Mouse (Mus musculus): ENCODE results near the gene Lrba.

Gene Lrba

DNA sequence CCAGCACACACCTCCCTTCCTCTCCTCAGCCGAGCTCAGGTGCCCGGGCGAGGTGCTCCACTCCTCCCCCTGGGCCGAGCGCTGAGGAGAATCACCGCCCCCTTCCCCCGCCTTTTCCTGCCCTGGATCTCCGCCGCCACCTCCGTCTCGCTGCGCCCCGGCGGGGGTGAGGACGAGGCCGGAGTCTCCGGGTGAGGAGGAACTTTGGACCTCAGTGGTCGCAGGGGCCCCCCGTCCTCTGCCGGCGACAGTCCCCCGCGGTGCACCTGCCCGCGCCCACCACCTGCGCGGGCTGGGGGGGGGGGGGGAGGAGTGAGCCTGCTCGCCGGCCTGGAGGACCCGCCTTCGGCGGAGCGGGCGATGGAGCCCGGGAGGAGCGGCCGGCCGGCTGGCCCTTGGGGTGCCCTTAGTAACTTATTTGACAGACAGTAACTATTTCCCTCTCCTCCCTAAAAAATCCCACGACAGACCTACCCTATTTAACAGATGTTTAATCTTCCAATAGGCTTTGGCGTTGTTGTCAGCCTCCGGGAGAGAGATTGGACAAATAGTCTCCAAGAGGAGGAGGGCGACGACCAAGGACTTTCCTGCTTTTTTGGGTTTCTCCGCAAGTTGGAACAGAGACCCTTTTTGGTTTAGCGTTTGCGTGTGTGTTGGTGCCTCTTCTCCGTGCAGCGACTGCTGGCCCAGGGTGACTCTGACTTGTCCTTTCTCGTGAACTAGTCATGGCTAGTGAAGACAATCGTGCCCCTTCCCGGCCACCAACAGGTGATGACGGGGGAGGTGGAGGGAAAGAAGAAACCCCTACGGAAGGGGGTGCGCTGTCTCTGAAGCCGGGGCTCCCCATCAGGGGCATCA is at the start of gene Lrba:
Gene Lrba (plus strand): TSS at position 117 of the 858 bp plus-strand sequence.
- DNase-seq (ENCODE audit: low read depth, low spot score) = peak; percentile 88

DNA sequence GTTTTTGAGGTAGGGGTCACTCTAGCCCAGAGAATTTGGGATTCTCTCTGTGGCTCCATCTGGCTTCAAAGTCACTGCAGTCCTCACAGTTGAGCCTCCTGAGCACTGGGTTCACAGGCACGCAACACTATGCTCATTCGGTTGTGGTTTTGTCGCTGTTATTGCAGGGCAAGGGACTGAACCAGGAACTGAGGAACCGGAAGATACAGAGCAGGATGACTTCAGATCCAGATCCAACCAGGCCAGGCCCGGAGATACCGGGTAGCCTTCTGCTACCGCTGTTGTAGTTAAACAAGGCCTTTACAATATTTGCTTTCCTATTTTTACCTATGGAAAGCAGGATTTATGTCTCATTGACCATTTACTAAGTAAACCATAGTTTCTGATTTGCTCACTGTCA is 44.8 kb upstream of the Lrba start:
- no peak for DNase-seq (ENCODE audit: low read depth, low spot score)

DNA sequence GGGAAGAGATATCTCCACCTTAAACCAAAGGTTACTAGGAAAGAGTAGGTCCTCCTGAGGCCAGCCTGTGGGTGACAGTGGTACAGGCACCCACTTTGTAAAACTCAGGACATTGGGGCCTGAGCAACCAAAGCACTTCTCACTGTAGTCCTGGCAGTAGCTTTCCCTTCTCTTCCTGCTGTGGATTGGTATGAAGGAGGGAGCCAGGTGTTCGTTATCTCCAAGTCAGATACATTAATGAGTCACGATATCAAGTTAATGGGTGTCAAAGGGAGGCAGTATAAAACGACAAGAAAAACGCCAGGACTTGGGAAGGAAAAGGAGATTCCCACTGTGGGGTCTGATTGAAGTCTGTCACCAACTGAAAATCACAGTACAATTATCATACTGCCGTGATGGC is 43.4 kb upstream of the Lrba start:
- no peak for DNase-seq (ENCODE audit: low read depth, low spot score)

DNA sequence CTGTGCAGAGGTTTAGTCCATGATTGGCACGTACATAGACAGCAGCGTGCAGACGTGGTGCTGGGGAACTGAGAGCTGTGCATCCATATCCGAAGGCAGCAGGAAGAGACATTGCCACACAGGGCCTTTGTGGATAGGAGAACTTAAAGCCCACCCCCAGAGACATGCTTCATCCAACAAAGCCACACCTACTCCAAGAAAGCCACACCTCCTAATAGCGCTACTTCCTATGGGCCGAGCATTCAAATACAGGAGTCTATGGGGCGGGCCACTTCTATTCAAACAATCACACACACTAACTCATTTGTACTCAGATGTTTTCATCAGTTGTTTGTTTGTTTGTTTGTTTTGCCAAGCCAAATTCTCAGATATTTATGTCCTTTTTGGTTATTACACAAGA is 39.9 kb upstream of the Lrba start:
- peak; percentile 89 for DNase-seq (ENCODE audit: low read depth, low spot score)

- DNase-seq (ENCODE audit: low read depth, low spot score) = no peak
Observed at GRCm38 (mm10) chr3:86187736-86188389, 36.6 kb upstream of the Lrba start.

GRCm38 (mm10) chr3:86195981-86196380 is 28.5 kb upstream of the Lrba start:
- DNase-seq (ENCODE audit: low read depth, low spot score) = no peak

DNA sequence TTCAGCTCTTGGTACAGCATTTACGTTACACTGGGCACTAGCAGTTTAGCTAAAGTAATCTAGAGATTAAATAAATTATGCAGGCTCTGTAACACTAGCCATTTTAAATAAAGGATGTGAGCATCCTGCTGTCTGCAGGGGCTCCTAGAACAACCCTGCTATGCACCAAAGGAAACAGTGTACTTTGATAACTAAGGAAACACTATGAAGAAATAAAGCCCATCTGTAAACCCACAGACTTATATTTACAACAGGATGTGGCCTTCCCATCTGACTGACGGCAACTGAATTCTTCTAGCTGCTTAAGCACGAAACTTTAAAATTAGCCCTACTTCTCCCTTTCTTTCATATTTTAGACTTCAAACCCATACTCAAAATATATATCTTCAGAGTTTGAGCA is 28.0 kb upstream of the Lrba start:
- no peak for DNase-seq (ENCODE audit: low read depth, low spot score)

GRCm38 (mm10) chr3:86201645-86202175 is 22.8 kb upstream of the Lrba start:
- DNase-seq (ENCODE audit: low read depth, low spot score) = no peak

- no peak for DNase-seq (ENCODE audit: low read depth, low spot score)
Observed at GRCm38 (mm10) chr3:86202449-86202848, 22.0 kb upstream of the Lrba start.

DNA sequence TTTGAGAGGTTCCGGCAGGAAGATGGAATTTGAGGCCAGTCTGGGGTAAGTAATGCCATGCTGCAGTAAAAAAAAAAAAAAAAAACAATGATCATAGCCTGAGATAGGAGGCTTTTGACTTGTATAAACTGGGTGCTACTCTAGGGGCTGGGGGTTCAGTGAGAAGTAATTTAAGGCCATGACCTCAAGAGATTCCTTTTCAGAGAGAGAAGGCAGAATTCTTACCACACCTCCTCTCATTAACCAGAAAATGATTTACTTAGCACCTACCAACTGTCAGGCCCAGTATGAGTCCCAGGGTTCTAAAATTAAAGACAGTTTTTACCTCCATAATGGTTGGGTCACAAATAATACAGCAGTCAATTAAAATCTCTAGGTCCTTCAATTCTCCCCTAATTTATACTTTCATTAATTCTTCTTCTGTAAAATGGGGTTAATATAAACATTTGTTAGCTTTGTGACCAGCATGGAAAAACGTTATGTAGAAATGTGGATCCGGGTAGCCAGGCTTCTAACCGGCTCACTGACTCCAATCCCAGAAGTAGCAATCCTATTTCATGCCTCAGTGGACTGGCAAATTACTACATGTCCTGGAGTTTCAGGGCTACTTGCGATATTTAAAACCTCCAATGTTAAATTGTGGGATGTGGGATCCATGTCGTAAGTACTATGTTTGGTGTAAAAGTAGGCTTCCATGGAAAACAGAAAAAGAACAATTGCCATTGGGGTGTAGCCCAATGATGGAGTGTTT is 19.7 kb upstream of the Lrba start:
- DNase-seq (ENCODE audit: low read depth, low spot score) = no peak

DNA sequence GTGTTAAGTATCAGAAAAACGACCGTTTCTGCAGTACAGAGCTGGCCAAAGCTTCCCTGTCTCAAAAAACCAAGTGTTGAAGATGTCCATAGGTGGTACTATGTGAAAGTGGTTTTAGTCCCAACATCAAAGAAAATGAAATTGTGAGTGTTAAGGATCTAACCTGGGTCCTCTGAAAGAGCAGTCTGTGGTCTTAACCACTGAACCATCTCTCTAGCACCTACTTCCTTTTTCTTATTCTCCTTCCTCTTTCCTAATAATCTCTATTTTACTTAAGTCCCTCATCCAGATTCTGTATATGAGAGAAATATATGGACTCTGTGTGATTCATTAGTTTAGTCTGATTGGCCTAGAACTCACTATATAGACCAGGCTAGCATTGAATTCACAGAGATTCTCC is 17.9 kb upstream of the Lrba start:
- no peak for DNase-seq (ENCODE audit: low read depth, low spot score)

- no peak for DNase-seq (ENCODE audit: low read depth, low spot score)
Observed at GRCm38 (mm10) chr3:86210267-86210939, 14.1 kb upstream of the Lrba start.

- DNase-seq (ENCODE audit: low read depth, low spot score) = no peak
Observed at GRCm38 (mm10) chr3:86210959-86211358, 13.5 kb upstream of the Lrba start.

DNA sequence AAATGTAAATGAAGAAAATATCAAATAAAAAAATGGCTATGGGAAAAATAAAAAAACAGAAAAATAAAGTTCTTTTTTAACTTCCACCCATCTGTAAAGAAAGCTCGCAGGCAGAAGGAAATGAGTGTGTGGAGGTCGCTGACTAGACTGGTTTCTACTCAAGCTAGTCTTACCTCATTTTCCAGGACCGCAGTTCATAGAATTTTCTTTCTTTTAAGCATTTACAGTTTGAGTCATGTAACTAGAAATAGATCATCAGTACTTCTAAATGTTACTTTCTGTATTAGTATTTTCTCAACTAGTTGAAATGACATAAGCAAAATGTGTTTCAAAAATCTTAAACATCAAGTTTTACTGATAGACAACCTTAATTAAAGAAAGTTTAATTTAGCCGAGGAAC is 10.2 kb upstream of the Lrba start:
- no peak for DNase-seq (ENCODE audit: low read depth, low spot score)

- peak; percentile 91 for DNase-seq (ENCODE audit: low read depth, low spot score)
Observed at GRCm38 (mm10) chr3:86223634-86224313, 706 bp upstream of the Lrba start.

- DNase-seq (ENCODE audit: low read depth, low spot score) = no peak
Observed at GRCm38 (mm10) chr3:86224314-86224563, 241 bp upstream of the Lrba start.

- no peak for DNase-seq (ENCODE audit: low read depth, low spot score)
Observed at GRCm38 (mm10) chr3:86231532-86232086, 7.1 kb downstream of the Lrba start.

DNA sequence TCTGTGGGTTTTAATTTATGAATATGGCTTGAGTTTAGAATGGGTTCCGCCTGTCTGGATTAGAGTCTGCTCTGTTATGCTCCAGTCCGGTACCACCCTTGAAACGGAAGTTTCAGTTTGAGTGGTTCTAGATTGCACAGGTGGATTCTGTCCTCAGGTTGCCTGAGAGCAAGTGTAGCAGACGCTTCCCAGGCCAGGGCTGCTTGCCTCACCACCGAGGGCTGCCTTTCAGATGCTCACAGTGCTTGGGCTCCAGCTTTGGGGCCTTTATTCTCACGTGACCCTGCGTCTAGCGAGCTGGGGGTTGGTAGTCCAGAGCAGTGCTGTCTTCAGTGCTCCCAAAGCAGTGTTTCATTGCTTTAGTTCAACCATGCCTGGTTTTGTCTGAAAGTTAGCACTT is 22.7 kb downstream of the Lrba start:
- no peak for DNase-seq (ENCODE audit: low read depth, low spot score)

DNA sequence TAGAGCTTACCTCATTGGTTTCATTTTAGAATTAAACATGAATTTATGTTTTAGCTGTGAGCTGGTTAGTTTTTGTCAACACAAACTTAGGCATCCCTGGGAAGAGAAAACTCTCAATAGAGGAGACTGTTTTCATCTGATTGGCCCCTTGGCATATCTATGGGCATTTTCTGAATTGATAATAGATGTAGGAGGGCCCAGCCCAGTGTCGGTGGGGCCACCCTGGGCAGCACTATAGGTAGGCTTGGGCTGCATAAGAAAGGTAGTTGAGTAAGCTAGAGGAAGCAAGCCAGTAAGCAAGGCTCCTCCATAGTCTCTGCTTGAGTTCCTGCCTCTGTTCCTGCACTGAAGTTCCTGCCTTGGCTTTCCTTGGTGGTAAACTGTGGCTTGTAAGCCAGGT is 26.7 kb downstream of the Lrba start:
- DNase-seq (ENCODE audit: low read depth, low spot score) = no peak

- DNase-seq (ENCODE audit: low read depth, low spot score) = no peak
Observed at GRCm38 (mm10) chr3:86252588-86252987, 28.1 kb downstream of the Lrba start.

DNA sequence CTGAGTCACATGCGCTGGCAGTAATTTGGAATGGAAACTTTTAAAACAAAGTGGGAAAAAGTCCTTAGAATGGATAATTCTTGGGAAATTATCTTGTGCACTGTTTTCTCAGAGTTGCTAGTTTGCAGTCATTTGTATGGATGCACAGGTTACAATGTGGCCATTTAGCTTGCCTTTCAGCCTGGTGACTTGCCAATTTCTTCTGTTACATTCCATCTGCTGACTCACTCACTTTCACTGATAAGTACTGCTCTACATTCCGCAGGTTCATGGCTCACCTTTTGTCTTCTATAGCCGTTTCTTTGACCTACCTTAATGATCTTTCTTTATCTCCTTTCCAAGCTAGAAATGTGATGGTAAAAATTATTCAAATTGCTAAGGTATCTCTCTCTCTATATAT is 28.6 kb downstream of the Lrba start:
- no peak for DNase-seq (ENCODE audit: low read depth, low spot score)

Data from R1 (cell line).